Mouse (Mus musculus) spleen, adult 2 months (tissue): ENCODE measurements around the gene Kctd21. TPM values are rescaled to one million over a fixed set of nuclear protein-coding genes. Genes with fewer than 3 reads are reported as not detected.

Experiments used
- DNase-seq, 2 experiments: peaks; one replicate each; pipeline versions ENCODE4 v3.0.0 to v3.0.0-alpha.2; 2012 to 2021; ENCODE audit warnings: low spot score in 2 of 2, low read depth in 1 of 2
- H3K27ac ChIP-seq: fragments of 200-500 bp; 2 replicates; pipeline ENCODE4 v1.5.1; 2012; ENCODE audit warnings: low read length, inconsistent platforms; ENCODE audit not compliant: insufficient read depth
- H3K27me3 ChIP-seq: fragments of 200-500 bp; 2 replicates; pipeline ENCODE4 v1.6.1; 2012; ENCODE audit warnings: mild to moderate bottlenecking, moderate library complexity, low read length, inconsistent platforms; ENCODE audit not compliant: control insufficient read depth, insufficient read depth
- H3K36me3 ChIP-seq: fragments of 200-500 bp; 2 replicates; pipeline ENCODE4 v1.6.1; 2012; ENCODE audit warnings: mild to moderate bottlenecking, low read length, inconsistent platforms; ENCODE audit not compliant: control insufficient read depth, insufficient read depth
- H3K4me1 ChIP-seq: fragments of 200-500 bp; 2 replicates; pipeline ENCODE4 v1.6.1; 2011; ENCODE audit warnings: inconsistent platforms; ENCODE audit not compliant: control insufficient read depth, insufficient read depth, insufficient read length
- H3K4me3 ChIP-seq: fragments of 200-500 bp; 2 replicates; pipeline ENCODE4 v1.5.1; 2011; ENCODE audit warnings: mild to moderate bottlenecking, inconsistent platforms; ENCODE audit not compliant: insufficient read depth, insufficient read length; ENCODE audit errors: extremely low read depth
- CTCF ChIP-seq: fragments of 200-500 bp; IDR thresholded peaks from 2 replicates; pipeline ENCODE4 v1.5.1; 2011; ENCODE audit warnings: mild to moderate bottlenecking, inconsistent platforms; ENCODE audit not compliant: insufficient read depth, insufficient read length, insufficient replicate concordance; ENCODE audit errors: extremely low read depth
- POLR2A ChIP-seq: fragments of 200-500 bp; IDR thresholded peaks from 2 replicates; pipeline ENCODE4 v1.6.1; 2011; ENCODE audit warnings: low read depth, low read length, inconsistent platforms
- WGBS: fragments of 180-500 bp; shearing (Covaris S2); methylation state at CpG from one replicate; pipeline ENCODE4 v1.1.7; 2018; 5-methylcytosine and 5-hydroxymethylcytosine counted together
- polyA plus RNA-seq: library from polyadenylated mRNA; depleted of rRNA; stranded (reverse); fragments of >200 nt; gene quantifications from 2 replicates; pipeline ENCODE4 v1.2.3, GENCODE M21; 2012

The Kctd21 gene
- polyA plus RNA-seq, 1 experiment: 2.8 TPM

GRCm38 (mm10) chr7:97347464-97347863 lies 15.3 kb downstream of the Kctd21 start:
- Histone ChIP-seq H3K4me3 (no peak overlapping the region), H3K36me3 (peaks cover 4% of the 10 kb centered on the region; the same call in 1 of the 2 replicates), H3K27me3 (no peaks in the 10 kb centered on the region), H3K27ac (no peak overlapping the region), H3K4me1 (no peaks in the 10 kb centered on the region)
- TF ChIP-seq POLR2A: no peak
- no peak for TF ChIP-seq CTCF
- 91% methylated on average over 15 of the region's 15 CpGs for WGBS
- no peak for DNase-seq

GRCm38 (mm10) chr7:97348318-97348717 lies 16.2 kb downstream of the Kctd21 start:
- WGBS: 91% methylated on average over 3 of the region's 3 CpGs
- H3K27me3 ChIP-seq: no peaks in the 10 kb centered on the region
- TF ChIP-seq POLR2A (no peak), CTCF (no peak)
- H3K27ac ChIP-seq: no peak overlapping the region
- no peak overlapping the region for H3K4me3 ChIP-seq
- no peak for DNase-seq
- peaks cover 4% of the 10 kb centered on the region; the same call in 1 of the 2 replicates for H3K36me3 ChIP-seq
- H3K4me1 ChIP-seq: no peaks in the 10 kb centered on the region

GRCm38 (mm10) chr7:97348836-97349235 lies 16.7 kb downstream of the Kctd21 start:
- no peaks in the 10 kb centered on the region for H3K27me3 ChIP-seq
- no peak overlapping the region for H3K4me3 ChIP-seq
- H3K4me1 ChIP-seq: no peaks in the 10 kb centered on the region
- TF ChIP-seq CTCF: no peak
- TF ChIP-seq POLR2A: no peak
- 89% methylated on average over 5 of the region's 5 CpGs for WGBS
- H3K36me3 ChIP-seq: peaks cover 4% of the 10 kb centered on the region; the same call in 1 of the 2 replicates
- H3K27ac ChIP-seq: no peak overlapping the region
- DNase-seq: no peak

GRCm38 (mm10) chr7:97349438-97349837 lies 17.3 kb downstream of the Kctd21 start:
- Histone ChIP-seq H3K27me3 (no peaks in the 10 kb centered on the region), H3K4me1 (no peaks in the 10 kb centered on the region), H3K4me3 (no peak overlapping the region), H3K36me3 (peaks cover 4% of the 10 kb centered on the region; the same call in 1 of the 2 replicates), H3K27ac (no peak overlapping the region)
- no peak for DNase-seq
- 93% methylated on average over 6 of the region's 6 CpGs for WGBS
- no peak for TF ChIP-seq CTCF

GRCm38 (mm10) chr7:97350891-97351290 lies 18.8 kb downstream of the Kctd21 start:
- peaks cover 9% of the 10 kb centered on the region; the same call in 1 of the 2 replicates for H3K4me1 ChIP-seq
- DNase-seq: no peak
- H3K27me3 ChIP-seq: no peaks in the 10 kb centered on the region
- 92% methylated on average over 5 of the region's 5 CpGs for WGBS
- no peak overlapping the region for H3K27ac ChIP-seq
- H3K4me3 ChIP-seq: no peak overlapping the region
- TF ChIP-seq POLR2A (no peak), CTCF (no peak)
- peaks cover 4% of the 10 kb centered on the region; the same call in 1 of the 2 replicates for H3K36me3 ChIP-seq

- Histone ChIP-seq H3K36me3 (peaks cover 4% of the 10 kb centered on the region; the same call in 1 of the 2 replicates), H3K4me3 (no peak overlapping the region), H3K4me1 (peaks cover 9% of the 10 kb centered on the region; the same call in 1 of the 2 replicates), H3K27me3 (no peaks in the 10 kb centered on the region), H3K27ac (no peak overlapping the region)
- TF ChIP-seq CTCF: no peak
- TF ChIP-seq POLR2A: no peak
- 94% methylated on average over 11 of the region's 11 CpGs for WGBS
- DNase-seq: no peak
Observed at GRCm38 (mm10) chr7:97351792-97352513, 19.8 kb downstream of the Kctd21 start.

GRCm38 (mm10) chr7:97353356-97353755 lies 21.2 kb downstream of the Kctd21 start:
- WGBS: 90% methylated on average over 6 of the region's 6 CpGs
- no peak for TF ChIP-seq CTCF
- TF ChIP-seq POLR2A: no peak
- no peak for DNase-seq
- Histone ChIP-seq H3K4me1 (peaks cover 9% of the 10 kb centered on the region; the same call in 1 of the 2 replicates), H3K27ac (no peak overlapping the region), H3K27me3 (no peaks in the 10 kb centered on the region), H3K36me3 (no peaks in the 10 kb centered on the region), H3K4me3 (no peak overlapping the region)
